Mouse (Mus musculus): ENCODE results near the gene Gm10964. TPM values are rescaled to one million over a fixed set of nuclear protein-coding genes. Genes with fewer than 3 reads are reported as not detected.
"Not testable (repeated sequence)": the region's sequence is repeated elsewhere in the genome, so short reads cannot be mapped to it uniquely, and the experiment has no call there.

Gm10964 gene
- total RNA-seq, 1 experiment from 2014 or later: not detected

GRCm38 (mm10) chr3:103771531-103772130 is 32.5 kb downstream of the Gm10964 start:
- ATAC-seq (ENCODE audit: extremely low read depth, insufficient number of reproducible peaks, low FRiP score, poor library complexity, severe bottlenecking): no peak

DNA sequence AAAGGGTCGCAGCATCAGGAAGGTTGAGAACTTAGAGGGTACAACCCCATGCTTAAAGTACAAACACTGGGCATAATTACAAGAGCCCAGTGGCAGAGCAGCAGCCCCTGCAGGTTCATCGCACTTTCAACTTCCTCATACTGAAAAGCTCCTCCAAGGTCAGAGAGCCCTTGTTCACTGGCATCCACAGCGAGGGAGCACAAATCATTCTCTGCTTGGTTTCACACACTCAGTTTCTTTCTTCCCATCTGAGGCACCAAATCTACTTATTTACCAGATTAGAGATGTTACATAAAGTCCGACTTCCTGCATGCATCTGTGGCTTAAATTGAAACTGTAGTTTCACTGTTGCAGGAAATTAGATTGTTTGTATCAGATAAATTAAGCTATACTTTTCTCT is 33.7 kb downstream of the Gm10964 start:
- ATAC-seq (ENCODE audit: extremely low read depth, insufficient number of reproducible peaks, low FRiP score, poor library complexity, severe bottlenecking): peak; percentile 80; the same call in 1 of the 2 replicates

- 0 out of 2 replicates have a peak, but pooled peaks have one; percentile 14 for ATAC-seq (ENCODE audit: extremely low read depth, insufficient number of reproducible peaks, low FRiP score, poor library complexity, severe bottlenecking)
These were observed 34.3 kb downstream of the Gm10964 start for GRCm38 (mm10) chr3:103773508-103773907.

DNA sequence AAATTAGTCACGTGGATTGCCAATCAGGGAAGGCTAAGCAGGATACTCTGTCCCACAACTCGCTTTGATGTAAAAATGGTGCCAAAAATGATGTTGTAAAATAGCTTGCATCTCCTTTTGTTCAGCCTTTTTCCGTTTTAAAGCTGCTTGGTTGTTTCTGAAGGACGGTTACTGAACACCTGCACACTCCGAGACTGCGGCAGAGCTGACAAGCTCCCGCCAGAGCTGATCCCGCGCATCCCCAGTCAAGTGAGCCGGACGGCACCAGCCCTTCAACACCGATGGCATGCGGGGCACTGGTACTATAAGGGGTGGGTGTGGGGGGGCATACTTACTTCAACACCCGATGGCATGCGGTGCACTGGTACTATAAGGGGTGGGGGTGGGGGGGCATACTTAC is 34.8 kb downstream of the Gm10964 start:
- ATAC-seq (ENCODE audit: extremely low read depth, insufficient number of reproducible peaks, low FRiP score, poor library complexity, severe bottlenecking): no peak

DNA sequence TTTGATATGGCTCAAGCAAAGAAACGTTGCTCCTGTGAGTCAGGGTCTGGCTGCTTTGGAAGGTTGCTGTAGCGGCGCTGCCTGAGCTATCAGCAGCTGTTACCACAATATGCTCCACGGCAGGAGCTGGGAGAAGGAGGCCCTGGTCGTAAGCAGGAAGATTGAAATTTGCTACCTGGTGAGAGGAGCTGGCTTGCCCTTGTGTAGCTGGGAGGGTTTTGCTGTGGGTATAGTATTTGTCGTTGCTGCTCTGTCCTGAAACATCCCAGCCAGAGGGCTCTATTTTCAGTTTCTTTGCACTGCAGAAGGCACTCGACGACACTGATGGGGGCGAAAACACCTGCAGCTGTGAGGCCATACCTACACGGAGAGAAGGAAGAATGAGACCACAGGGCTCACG is 38.8 kb downstream of the Gm10964 start:
- no peak for ATAC-seq (ENCODE audit: extremely low read depth, insufficient number of reproducible peaks, low FRiP score, poor library complexity, severe bottlenecking)

DNA sequence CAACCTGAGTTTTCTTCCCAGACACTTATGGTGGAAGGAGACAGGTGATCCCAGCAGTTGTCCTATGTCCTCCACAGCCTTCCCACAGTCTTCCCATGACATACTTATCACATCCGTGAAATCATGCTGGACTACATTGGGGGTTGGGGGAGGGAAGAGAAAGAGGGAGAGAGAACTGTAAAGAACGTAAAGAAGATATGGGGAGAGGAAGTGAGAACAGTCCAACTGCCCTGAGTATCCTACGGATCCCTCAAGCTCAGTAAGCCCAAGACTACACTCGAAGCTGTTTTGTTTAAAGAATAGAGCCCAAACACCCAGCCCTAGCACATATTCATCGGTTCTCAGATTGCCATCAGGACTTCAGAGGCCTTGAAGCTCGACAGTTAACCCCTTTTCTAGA is 39.5 kb downstream of the Gm10964 start:
- no peak for ATAC-seq (ENCODE audit: extremely low read depth, insufficient number of reproducible peaks, low FRiP score, poor library complexity, severe bottlenecking)

DNA sequence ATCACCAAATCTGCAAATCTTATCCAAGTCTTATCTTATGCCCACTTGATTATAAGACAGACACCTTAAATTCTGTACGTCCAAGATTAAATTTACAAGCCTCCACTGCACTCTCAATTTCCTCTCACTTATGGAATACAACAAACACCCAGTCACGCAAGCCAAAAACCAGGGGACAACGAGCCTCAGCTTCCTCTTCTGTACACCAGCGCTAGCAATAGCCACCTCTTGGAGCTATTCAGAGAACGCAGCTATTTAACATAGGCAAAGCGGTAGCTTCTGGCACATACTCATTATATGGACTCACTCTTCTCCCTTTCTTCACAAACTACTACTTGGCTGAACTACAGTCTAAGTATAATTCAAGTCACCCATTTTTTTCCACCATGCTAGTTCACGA is 40.0 kb downstream of the Gm10964 start:
- ATAC-seq (ENCODE audit: extremely low read depth, insufficient number of reproducible peaks, low FRiP score, poor library complexity, severe bottlenecking): peak; percentile 55

DNA sequence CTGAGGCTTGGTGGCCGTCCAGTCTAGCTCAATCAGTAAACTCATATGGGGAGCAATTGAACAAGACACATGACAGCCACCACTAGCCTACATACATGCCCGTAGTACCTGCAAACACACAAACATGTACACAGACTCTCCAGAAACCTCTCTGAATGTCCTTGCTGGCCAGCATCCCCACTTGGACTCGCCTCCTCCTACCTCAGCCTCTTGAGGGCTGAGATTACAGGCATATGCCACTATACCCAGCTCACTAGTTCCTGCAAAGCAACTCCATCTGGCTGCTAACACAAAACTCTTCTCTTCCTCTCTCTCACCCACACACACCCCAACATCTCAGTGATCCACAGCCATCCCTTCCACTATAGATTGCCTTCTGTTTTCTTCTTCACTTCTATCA is 41.1 kb downstream of the Gm10964 start:
- no peak for ATAC-seq (ENCODE audit: extremely low read depth, insufficient number of reproducible peaks, low FRiP score, poor library complexity, severe bottlenecking)

DNA sequence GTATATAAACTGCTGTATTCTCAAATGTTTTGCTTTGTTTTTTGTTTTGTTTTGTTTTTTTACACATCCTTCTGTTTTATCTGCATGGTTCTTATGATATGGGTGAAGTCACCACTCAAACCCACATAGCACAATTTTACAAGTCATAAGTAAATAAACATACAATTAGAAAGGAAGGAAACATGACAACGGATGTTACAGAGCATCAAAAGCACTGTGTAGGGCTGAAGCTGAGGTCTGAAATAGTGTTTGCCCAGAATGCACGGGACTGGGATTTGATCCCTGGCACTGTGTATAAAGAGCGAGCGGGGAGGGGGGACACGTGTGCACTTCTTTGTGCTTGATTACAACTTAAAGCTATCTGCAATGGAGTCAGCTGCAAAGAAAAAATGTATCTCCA is 41.6 kb downstream of the Gm10964 start:
- no peak for ATAC-seq (ENCODE audit: extremely low read depth, insufficient number of reproducible peaks, low FRiP score, poor library complexity, severe bottlenecking)

DNA sequence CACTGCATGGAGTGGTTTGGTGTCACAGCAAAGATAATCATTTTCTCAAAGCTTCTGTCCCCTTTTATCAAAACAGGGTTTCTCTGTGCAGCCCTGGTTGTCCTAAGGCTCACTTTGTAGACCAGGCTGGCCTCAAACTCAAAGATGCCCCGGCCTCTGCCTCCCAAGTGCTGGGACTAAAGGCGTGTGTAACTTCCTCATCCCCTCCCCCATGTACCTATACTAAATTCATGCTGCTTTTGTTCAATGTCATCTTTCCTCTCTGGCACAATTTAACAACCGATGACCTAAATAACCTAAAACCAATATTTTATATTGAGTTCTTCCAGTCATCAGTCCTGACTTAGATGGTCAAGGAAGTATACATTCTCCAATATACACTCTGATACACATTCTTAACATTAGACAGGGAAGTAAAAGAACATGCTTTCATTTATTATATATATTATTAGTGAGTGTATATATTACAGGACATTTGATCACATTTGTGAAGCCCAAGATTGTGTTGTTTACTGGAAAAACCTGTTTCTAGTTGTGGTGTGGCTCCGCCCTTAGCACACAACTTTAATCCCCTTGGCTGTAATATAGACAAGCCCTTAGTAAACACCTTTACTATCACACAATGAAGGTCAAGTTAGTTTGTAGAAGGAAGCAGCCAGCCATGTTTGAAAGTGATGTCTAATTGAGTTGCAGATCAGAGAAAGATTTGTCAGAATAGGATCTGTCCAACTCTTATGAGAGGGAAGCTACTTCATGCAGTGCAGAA is 43.9 kb downstream of the Gm10964 start:
- ATAC-seq (ENCODE audit: extremely low read depth, insufficient number of reproducible peaks, low FRiP score, poor library complexity, severe bottlenecking): no peak

DNA sequence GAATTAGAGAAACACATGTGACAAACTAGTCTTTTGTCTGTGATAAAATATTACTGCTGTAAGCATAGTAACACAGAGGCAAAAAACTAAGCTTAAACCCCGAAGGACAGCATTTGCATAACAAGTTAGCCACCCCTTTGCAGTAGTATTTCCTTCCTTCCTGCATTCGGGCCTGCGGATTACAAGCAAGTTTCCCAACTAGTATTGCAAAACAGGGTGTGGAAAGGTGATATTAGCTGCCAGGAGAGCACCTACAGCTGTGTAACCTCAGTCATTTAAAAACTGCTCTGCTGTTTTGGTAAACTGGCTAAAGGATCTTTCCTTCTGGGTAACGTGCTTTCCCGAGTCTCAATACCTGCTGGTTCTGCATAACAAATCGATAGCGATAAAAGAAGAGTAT is 48.1 kb downstream of the Gm10964 start:
- no peak for ATAC-seq (ENCODE audit: extremely low read depth, insufficient number of reproducible peaks, low FRiP score, poor library complexity, severe bottlenecking)

GRCm38 (mm10) chr3:103789096-103789495 is 49.9 kb downstream of the Gm10964 start:
- ATAC-seq (ENCODE audit: extremely low read depth, insufficient number of reproducible peaks, low FRiP score, poor library complexity, severe bottlenecking): no peak

- ATAC-seq (ENCODE audit: extremely low read depth, insufficient number of reproducible peaks, low FRiP score, poor library complexity, severe bottlenecking): no peak
These were observed 50.8 kb downstream of the Gm10964 start for GRCm38 (mm10) chr3:103789891-103790345.

DNA sequence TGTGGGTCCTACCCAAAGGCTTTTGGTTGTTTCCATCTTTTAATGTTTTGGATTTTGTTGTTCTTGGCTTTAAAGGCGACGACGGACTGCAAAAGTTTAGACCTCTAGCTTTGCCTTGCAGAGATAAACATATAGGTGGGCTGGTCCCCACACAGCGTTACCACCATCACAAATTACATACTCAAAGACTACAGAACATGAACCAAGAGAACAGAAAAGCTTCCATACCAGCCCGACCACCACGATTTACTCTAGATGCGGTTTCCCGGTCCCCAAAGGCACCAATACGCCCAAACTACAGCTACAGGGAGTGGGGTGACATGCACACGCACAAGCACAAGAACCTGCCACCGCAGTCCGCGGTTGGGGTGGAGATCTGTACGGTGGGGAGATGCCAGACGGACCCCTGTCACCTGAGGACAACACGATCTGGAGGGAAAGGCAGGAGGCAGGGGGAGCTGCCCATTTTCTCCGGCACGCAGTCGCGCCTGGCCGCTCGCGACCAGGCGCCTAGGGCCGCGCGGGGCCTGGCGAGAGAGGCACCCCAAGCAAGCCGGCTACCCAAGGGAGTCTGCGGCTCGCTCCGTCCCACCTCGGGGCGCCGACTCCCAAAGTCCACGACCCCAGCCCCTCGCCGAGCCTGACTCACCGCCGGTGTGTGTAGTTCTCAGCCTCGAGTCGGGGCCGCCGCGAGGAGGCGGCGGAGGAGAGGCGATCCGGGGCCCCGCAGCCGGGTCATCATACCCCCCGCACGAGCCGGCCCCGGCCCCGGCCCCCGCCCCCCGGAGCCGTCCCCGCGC is 51.4 kb downstream of the Gm10964 start:
- no peak for ATAC-seq (ENCODE audit: extremely low read depth, insufficient number of reproducible peaks, low FRiP score, poor library complexity, severe bottlenecking)

- ATAC-seq (ENCODE audit: extremely low read depth, insufficient number of reproducible peaks, low FRiP score, poor library complexity, severe bottlenecking): peak; percentile 95
These were observed 52.3 kb downstream of the Gm10964 start, which contains the start of gene Hipk1 for GRCm38 (mm10) chr3:103791230-103792110. Gene Hipk1 (minus strand): TSS chr3:103791563.

DNA sequence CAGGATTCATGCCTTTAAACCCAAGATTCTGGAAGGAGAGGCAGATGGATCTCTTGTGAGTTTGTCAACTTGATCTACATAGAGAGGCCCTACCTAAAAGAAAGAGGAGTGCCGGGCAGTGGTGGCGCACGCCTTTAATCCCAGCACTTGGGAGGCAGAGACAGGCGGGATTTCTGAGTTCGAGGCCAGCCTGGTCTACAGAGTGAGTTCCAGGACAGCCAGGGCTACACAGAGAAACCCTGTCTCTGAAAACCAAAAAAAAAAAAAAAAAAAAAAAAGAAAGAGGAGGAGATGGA is 52.9 kb downstream of the Gm10964 start:
- ATAC-seq (ENCODE audit: extremely low read depth, insufficient number of reproducible peaks, low FRiP score, poor library complexity, severe bottlenecking): not testable (repeated sequence)

DNA sequence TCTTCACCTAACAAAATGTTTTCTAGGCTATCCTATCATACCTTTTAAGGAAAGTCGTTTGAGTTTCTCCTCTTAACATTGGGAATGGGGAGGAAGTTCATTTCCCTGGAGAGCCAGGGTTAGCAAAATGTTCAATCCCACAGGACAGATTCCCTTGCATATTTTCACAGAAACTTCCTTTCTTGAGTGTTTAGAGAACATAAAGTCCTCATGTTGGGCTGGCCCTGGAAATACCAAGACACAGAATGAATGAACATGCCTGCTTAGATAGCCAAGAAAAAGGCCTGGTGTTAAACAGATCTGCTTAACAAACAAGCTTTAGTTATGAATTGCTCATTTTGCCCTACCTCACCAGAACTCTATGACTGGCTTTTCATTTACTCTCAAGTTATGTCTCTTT is 53.4 kb downstream of the Gm10964 start:
- ATAC-seq (ENCODE audit: extremely low read depth, insufficient number of reproducible peaks, low FRiP score, poor library complexity, severe bottlenecking): no peak

Data from neutrophil, adult 5-6 weeks (primary cell).